Mouse (Mus musculus): ENCODE results near the gene Hmox2. TPM values are rescaled to one million over a fixed set of nuclear protein-coding genes. Genes with fewer than 3 reads are reported as not detected.

Hmox2 gene
- polyA plus RNA-seq, 1 experiment from 2014 or later = 111 TPM

GRCm38 (mm10) chr16:4782515-4782914, 56.4 kb downstream of the Hmox2 start:
- no peak for ATAC-seq
- DNase-seq (ENCODE audit: low spot score) = no peak
- H3K9me3 ChIP-seq (replicated peaks; ENCODE audit: control insufficient read depth, low read length) = no peaks in the 10 kb centered on the region

GRCm38 (mm10) chr16:4785706-4786105, 59.5 kb downstream of the Hmox2 start:
- no peak for ATAC-seq
- DNase-seq (ENCODE audit: low spot score) = no peak
- no peak overlapping the region for H3K4me3 ChIP-seq (ENCODE audit: low read depth, low read length)
- no peak overlapping the region for H3K27ac ChIP-seq (ENCODE audit: low read depth, low read length)
- WGBS = 44% methylated on average over 4 of the region's 4 CpGs
- H3K4me2 ChIP-seq (ENCODE audit: low read length) = no peak overlapping the region
- H3K9me3 ChIP-seq (replicated peaks; ENCODE audit: control insufficient read depth, low read length) = no peaks in the 10 kb centered on the region
- H3K9ac ChIP-seq (ENCODE audit: low read length) = no peak overlapping the region
- H3K36me3 ChIP-seq (ENCODE audit: control insufficient read depth, insufficient read depth, low read length) = 0 out of 2 replicates have a peak, but pooled peaks cover 3% of the 10 kb centered on the region
- no peaks in the 10 kb centered on the region for H3K27me3 ChIP-seq (replicated peaks; ENCODE audit: control insufficient read depth, insufficient read depth, low read length)
- H3K4me1 ChIP-seq (ENCODE audit: control insufficient read depth, insufficient read depth, low read length) = peaks cover 13% of the 10 kb centered on the region; the same call in 1 of the 2 replicates

More at GRCm38 (mm10) chr16:4782515-4782914, 56.4 kb downstream of the Hmox2 start:
- 0 out of 2 replicates have a peak, but pooled peaks cover 3% of the 10 kb centered on the region for H3K36me3 ChIP-seq (ENCODE audit: control insufficient read depth, insufficient read depth, low read length)
- H3K27ac ChIP-seq (ENCODE audit: low read depth, low read length) = no peak overlapping the region
- H3K4me1 ChIP-seq (ENCODE audit: control insufficient read depth, insufficient read depth, low read length) = 0 out of 2 replicates have a peak, but pooled peaks cover under 1% of the 10 kb centered on the region
- H3K4me2 ChIP-seq (ENCODE audit: low read length) = no peak overlapping the region
- H3K4me3 ChIP-seq (ENCODE audit: low read depth, low read length) = no peak overlapping the region
- no peaks in the 10 kb centered on the region for H3K27me3 ChIP-seq (replicated peaks; ENCODE audit: control insufficient read depth, insufficient read depth, low read length)
- no peak overlapping the region for H3K9ac ChIP-seq (ENCODE audit: low read length)

- H3K4me2 ChIP-seq (ENCODE audit: low read length) = peak overlapping the region; percentile 86; the same call in 1 of the 2 replicates
- no peak for DNase-seq (ENCODE audit: low spot score)
- H3K4me1 ChIP-seq (ENCODE audit: control insufficient read depth, insufficient read depth, low read length) = peaks cover 13% of the 10 kb centered on the region; the same call in 1 of the 2 replicates
- H3K36me3 ChIP-seq (ENCODE audit: control insufficient read depth, insufficient read depth, low read length) = 0 out of 2 replicates have a peak, but pooled peaks cover 3% of the 10 kb centered on the region
- no peak overlapping the region for H3K4me3 ChIP-seq (ENCODE audit: low read depth, low read length)
- H3K9ac ChIP-seq (ENCODE audit: low read length) = no peak overlapping the region
- no peaks in the 10 kb centered on the region for H3K9me3 ChIP-seq (replicated peaks; ENCODE audit: control insufficient read depth, low read length)
- H3K27ac ChIP-seq (ENCODE audit: low read depth, low read length) = no peak overlapping the region
- no peak for ATAC-seq
- H3K27me3 ChIP-seq (replicated peaks; ENCODE audit: control insufficient read depth, insufficient read depth, low read length) = no peaks in the 10 kb centered on the region
Observed at GRCm38 (mm10) chr16:4788176-4788575, 62.0 kb downstream of the Hmox2 start.

- peak; percentile 45; the same call in 1 of the 2 replicates for ATAC-seq
Observed at GRCm38 (mm10) chr16:4789311-4789768, 63.2 kb downstream of the Hmox2 start.

GRCm38 (mm10) chr16:4789810-4790559, 63.8 kb downstream of the Hmox2 start, which contains the start of gene Cdip1:
Gene Cdip1, minus strand, starts transcription at chr16:4790292.
- under 1% methylated on average over 51 of the region's 51 CpGs for WGBS
- DNase-seq (ENCODE audit: low spot score) (peak; percentile 97), ATAC-seq (peak; percentile 99)
- Histone ChIP-seq H3K27me3 (replicated peaks; ENCODE audit: control insufficient read depth, insufficient read depth, low read length) (no peaks in the 10 kb centered on the region), H3K27ac (ENCODE audit: low read depth, low read length) (peak within 1 kb of the TSS; percentile 98), H3K36me3 (ENCODE audit: control insufficient read depth, insufficient read depth, low read length) (no peaks in the 10 kb centered on the region), H3K4me2 (ENCODE audit: low read length) (peak within 1 kb of the TSS; percentile 86), H3K4me1 (ENCODE audit: control insufficient read depth, insufficient read depth, low read length) (peaks cover 13% of the 10 kb centered on the region; the same call in 1 of the 2 replicates), H3K9me3 (replicated peaks; ENCODE audit: control insufficient read depth, low read length) (no peaks in the 10 kb centered on the region), H3K4me3 (ENCODE audit: low read depth, low read length) (peak within 1 kb of the TSS; percentile 83), H3K9ac (ENCODE audit: low read length) (peak within 1 kb of the TSS; percentile 86)

More at GRCm38 (mm10) chr16:4789311-4789768, 63.2 kb downstream of the Hmox2 start:
- Histone ChIP-seq H3K27me3 (replicated peaks; ENCODE audit: control insufficient read depth, insufficient read depth, low read length) (no peaks in the 10 kb centered on the region), H3K4me3 (ENCODE audit: low read depth, low read length) (peak overlapping the region; percentile 83), H3K9ac (ENCODE audit: low read length) (peak overlapping the region; percentile 86), H3K9me3 (replicated peaks; ENCODE audit: control insufficient read depth, low read length) (no peaks in the 10 kb centered on the region), H3K4me2 (ENCODE audit: low read length) (peak overlapping the region; percentile 86), H3K27ac (ENCODE audit: low read depth, low read length) (peak overlapping the region; percentile 69; the same call in 1 of the 2 replicates), H3K4me1 (ENCODE audit: control insufficient read depth, insufficient read depth, low read length) (peaks cover 13% of the 10 kb centered on the region; the same call in 1 of the 2 replicates), H3K36me3 (ENCODE audit: control insufficient read depth, insufficient read depth, low read length) (0 out of 2 replicates have a peak, but pooled peaks cover under 1% of the 10 kb centered on the region)
- under 1% methylated on average over 29 of the region's 29 CpGs for WGBS
- no peak for DNase-seq (ENCODE audit: low spot score)

- ATAC-seq (no peak), DNase-seq (ENCODE audit: low spot score) (peak; percentile 33)
- H3K4me1 ChIP-seq (ENCODE audit: control insufficient read depth, insufficient read depth, low read length) = peaks cover 13% of the 10 kb centered on the region; the same call in 1 of the 2 replicates
- no peak overlapping the region for H3K4me2 ChIP-seq (ENCODE audit: low read length)
- H3K36me3 ChIP-seq (ENCODE audit: control insufficient read depth, insufficient read depth, low read length) = no peaks in the 10 kb centered on the region
- no peak overlapping the region for H3K9ac ChIP-seq (ENCODE audit: low read length)
- 63% methylated on average over 2 of the region's 2 CpGs for WGBS
- no peak overlapping the region for H3K27ac ChIP-seq (ENCODE audit: low read depth, low read length)
- H3K27me3 ChIP-seq (replicated peaks; ENCODE audit: control insufficient read depth, insufficient read depth, low read length) = no peaks in the 10 kb centered on the region
- H3K4me3 ChIP-seq (ENCODE audit: low read depth, low read length) = no peak overlapping the region
- no peaks in the 10 kb centered on the region for H3K9me3 ChIP-seq (replicated peaks; ENCODE audit: control insufficient read depth, low read length)
Observed at GRCm38 (mm10) chr16:4791332-4791731, 65.2 kb downstream of the Hmox2 start.

- Histone ChIP-seq H3K27ac (ENCODE audit: low read depth, low read length) (no peak overlapping the region), H3K9me3 (replicated peaks; ENCODE audit: control insufficient read depth, low read length) (no peaks in the 10 kb centered on the region), H3K4me1 (ENCODE audit: control insufficient read depth, insufficient read depth, low read length) (no peaks in the 10 kb centered on the region), H3K4me2 (ENCODE audit: low read length) (no peak overlapping the region), H3K4me3 (ENCODE audit: low read depth, low read length) (no peak overlapping the region), H3K36me3 (ENCODE audit: control insufficient read depth, insufficient read depth, low read length) (no peaks in the 10 kb centered on the region), H3K9ac (ENCODE audit: low read length) (no peak overlapping the region), H3K27me3 (replicated peaks; ENCODE audit: control insufficient read depth, insufficient read depth, low read length) (no peaks in the 10 kb centered on the region)
- 85% methylated on average over 4 of the region's 4 CpGs for WGBS
- ATAC-seq (no peak), DNase-seq (ENCODE audit: low spot score) (no peak)
Observed at GRCm38 (mm10) chr16:4796631-4797030, 70.5 kb downstream of the Hmox2 start.
